Mouse (Mus musculus) hindbrain, embryonic 15.5 days (tissue): ENCODE results near the gene Zcchc8. TPM values are rescaled to one million over a fixed set of nuclear protein-coding genes. Genes with fewer than 3 reads are reported as not detected.

Experiments used
- ATAC-seq: fragments of 200-750 bp; cut with Nextera tagmentation; 2 replicates; pipeline ENCODE4 v1.8.0; 2017; ENCODE audit warnings: low read depth, moderate number of reproducible peaks, moderate TSS enrichment; ENCODE audit not compliant: low FRiP score
- H3K27ac ChIP-seq: fragments of 300-500 bp; sonication (generic); replicated peaks from 2 replicates; pipeline ENCODE4 v1.5.1; 2015; ENCODE audit warnings: mild to moderate bottlenecking, inconsistent platforms
- H3K27me3 ChIP-seq: fragments of 300-500 bp; sonication (generic); 2 replicates; pipeline ENCODE4 v1.6.1; 2015; ENCODE audit warnings: control low read depth, inconsistent platforms
- H3K36me3 ChIP-seq: fragments of 300-500 bp; sonication (generic); 2 replicates; pipeline ENCODE4 v1.6.1; 2015; ENCODE audit warnings: control low read depth, inconsistent platforms
- H3K4me1 ChIP-seq: fragments of 300-500 bp; sonication (generic); replicated peaks from 2 replicates; pipeline ENCODE4 v1.6.1; 2015; ENCODE audit warnings: control low read depth, inconsistent platforms
- H3K4me2 ChIP-seq: fragments of 300-500 bp; sonication (generic); 2 replicates; pipeline ENCODE4 v1.6.1; 2015; ENCODE audit warnings: moderate library complexity, mild to moderate bottlenecking, inconsistent platforms
- H3K4me3 ChIP-seq: fragments of 300-500 bp; sonication (generic); 2 replicates; pipeline ENCODE4 v1.5.1; 2015; ENCODE audit warnings: mild to moderate bottlenecking, inconsistent platforms
- H3K9ac ChIP-seq: fragments of 300-500 bp; sonication (generic); 2 replicates; pipeline ENCODE4 v1.6.1; 2015; ENCODE audit warnings: inconsistent platforms
- H3K9me3 ChIP-seq: fragments of 300-500 bp; sonication (generic); 2 replicates; pipeline ENCODE4 v1.6.1; 2016; ENCODE audit warnings: control low read depth, inconsistent platforms
- WGBS: fragments of 180-500 bp; shearing (Covaris S2); methylation state at CpG from one replicate; pipeline ENCODE4 v1.1.7; 2015; 5-methylcytosine and 5-hydroxymethylcytosine counted together
- polyA plus RNA-seq: library from polyadenylated mRNA; unstranded; fragments of >200 nt; fragmentation: Nextera tagmentation; extraction: Ambion mirVana; gene quantifications from 2 replicates; pipeline ENCODE4 v1.2.1, GENCODE M21; 2015

The Zcchc8 gene
- polyA plus RNA-seq, 1 experiment from 2014 or later, result 68.5 TPM

- Histone ChIP-seq H3K27me3 (no peaks in the 10 kb centered on the region), H3K4me2 (no peak overlapping the region), H3K36me3 (no peaks in the 10 kb centered on the region), H3K4me1 (peaks cover 32% of the 10 kb centered on the region), H3K9ac (no peak overlapping the region), H3K27ac (peak overlapping the region; percentile 20; the same call in 1 of the 2 replicates), H3K4me3 (no peak overlapping the region), H3K9me3 (no peaks in the 10 kb centered on the region)
- no peak for ATAC-seq
- WGBS, result 29% methylated on average over 5 of the region's 5 CpGs
These were observed 41.2 kb downstream of the Zcchc8 start for GRCm38 (mm10) chr5:123679546-123680263.

- H3K36me3 ChIP-seq, result no peaks in the 10 kb centered on the region
- H3K4me3 ChIP-seq, result no peak overlapping the region
- peaks cover 32% of the 10 kb centered on the region for H3K4me1 ChIP-seq
- no peak overlapping the region for H3K4me2 ChIP-seq
- WGBS, result 66% methylated on average over 3 of the region's 3 CpGs
- no peaks in the 10 kb centered on the region for H3K27me3 ChIP-seq
- no peak for ATAC-seq
- no peak overlapping the region for H3K27ac ChIP-seq
- no peaks in the 10 kb centered on the region for H3K9me3 ChIP-seq
- no peak overlapping the region for H3K9ac ChIP-seq
These were observed 41.8 kb downstream of the Zcchc8 start for GRCm38 (mm10) chr5:123679106-123679505.

- Histone ChIP-seq H3K9me3 (no peaks in the 10 kb centered on the region), H3K9ac (no peak overlapping the region), H3K36me3 (no peaks in the 10 kb centered on the region), H3K27ac (no peak overlapping the region), H3K27me3 (no peaks in the 10 kb centered on the region), H3K4me3 (no peak overlapping the region), H3K4me1 (peaks cover 19% of the 10 kb centered on the region), H3K4me2 (no peak overlapping the region)
- 87% methylated on average over 9 of the region's 9 CpGs for WGBS
- ATAC-seq, result no peak
These were observed 45.2 kb downstream of the Zcchc8 start for GRCm38 (mm10) chr5:123675717-123676116.

- peaks cover 18% of the 10 kb centered on the region for H3K4me1 ChIP-seq
- WGBS, result 41% methylated on average over 3 of the region's 3 CpGs
- no peak overlapping the region for H3K4me2 ChIP-seq
- no peak overlapping the region for H3K27ac ChIP-seq
- H3K36me3 ChIP-seq, result no peaks in the 10 kb centered on the region
- H3K9ac ChIP-seq, result no peak overlapping the region
- no peaks in the 10 kb centered on the region for H3K9me3 ChIP-seq
- H3K4me3 ChIP-seq, result no peak overlapping the region
- no peak for ATAC-seq
- no peaks in the 10 kb centered on the region for H3K27me3 ChIP-seq
These were observed 45.7 kb downstream of the Zcchc8 start for GRCm38 (mm10) chr5:123675221-123675620.

GRCm38 (mm10) chr5:123671473-123671820 lies 49.5 kb downstream of the Zcchc8 start:
- no peaks in the 10 kb centered on the region for H3K27me3 ChIP-seq
- no peaks in the 10 kb centered on the region for H3K9me3 ChIP-seq
- H3K9ac ChIP-seq, result no peak overlapping the region
- H3K27ac ChIP-seq, result no peak overlapping the region
- no peak for ATAC-seq
- WGBS, result 59% methylated on average over 3 of the region's 3 CpGs
- H3K36me3 ChIP-seq, result no peaks in the 10 kb centered on the region
- H3K4me3 ChIP-seq, result no peak overlapping the region
- peaks cover 11% of the 10 kb centered on the region for H3K4me1 ChIP-seq
- no peak overlapping the region for H3K4me2 ChIP-seq

GRCm38 (mm10) chr5:123670800-123671472 lies 50.0 kb downstream of the Zcchc8 start:
- Histone ChIP-seq H3K4me3 (no peak overlapping the region), H3K27ac (no peak overlapping the region), H3K36me3 (no peaks in the 10 kb centered on the region), H3K9ac (no peak overlapping the region), H3K27me3 (no peaks in the 10 kb centered on the region), H3K9me3 (no peaks in the 10 kb centered on the region), H3K4me2 (no peak overlapping the region), H3K4me1 (peaks cover 11% of the 10 kb centered on the region)
- ATAC-seq, result no peak
- WGBS, result 44% methylated on average over 14 of the region's 14 CpGs

GRCm38 (mm10) chr5:123669991-123670799 lies 50.7 kb downstream of the Zcchc8 start:
- Histone ChIP-seq H3K9ac (no peak overlapping the region), H3K4me1 (peaks cover 11% of the 10 kb centered on the region), H3K4me2 (no peak overlapping the region), H3K36me3 (no peaks in the 10 kb centered on the region), H3K4me3 (no peak overlapping the region), H3K27ac (no peak overlapping the region), H3K27me3 (no peaks in the 10 kb centered on the region), H3K9me3 (no peaks in the 10 kb centered on the region)
- no peak for ATAC-seq
- WGBS, result 75% methylated on average over 9 of the region's 9 CpGs

- no peaks in the 10 kb centered on the region for H3K9me3 ChIP-seq
- WGBS, result 89% methylated on average over 12 of the region's 12 CpGs
- H3K27ac ChIP-seq, result no peak overlapping the region
- H3K4me3 ChIP-seq, result no peak overlapping the region
- H3K4me2 ChIP-seq, result no peak overlapping the region
- no peaks in the 10 kb centered on the region for H3K36me3 ChIP-seq
- H3K27me3 ChIP-seq, result no peaks in the 10 kb centered on the region
- H3K9ac ChIP-seq, result no peak overlapping the region
- H3K4me1 ChIP-seq, result peaks cover 11% of the 10 kb centered on the region
- ATAC-seq, result no peak
These were observed 53.0 kb downstream of the Zcchc8 start for GRCm38 (mm10) chr5:123667915-123668314.

- WGBS, result 78% methylated on average over 7 of the region's 7 CpGs
- no peak for ATAC-seq
- no peak overlapping the region for H3K9ac ChIP-seq
These were observed 54.9 kb downstream of the Zcchc8 start for GRCm38 (mm10) chr5:123665956-123666355.

GRCm38 (mm10) chr5:123664329-123664728 lies 56.6 kb downstream of the Zcchc8 start:
- ATAC-seq, result no peak
- Histone ChIP-seq H3K9me3 (no peaks in the 10 kb centered on the region), H3K4me2 (no peak overlapping the region), H3K9ac (no peak overlapping the region), H3K4me3 (no peak overlapping the region), H3K27ac (no peak overlapping the region), H3K27me3 (no peaks in the 10 kb centered on the region), H3K36me3 (no peaks in the 10 kb centered on the region), H3K4me1 (0 out of 2 replicates have a peak, but pooled peaks cover 4% of the 10 kb centered on the region)
- 78% methylated on average over 7 of the region's 7 CpGs for WGBS

More at GRCm38 (mm10) chr5:123665956-123666355, 54.9 kb downstream of the Zcchc8 start:
- H3K27ac ChIP-seq, result no peak overlapping the region
- H3K9me3 ChIP-seq, result no peaks in the 10 kb centered on the region
- no peak overlapping the region for H3K4me2 ChIP-seq
- H3K27me3 ChIP-seq, result no peaks in the 10 kb centered on the region
- H3K4me1 ChIP-seq, result peaks cover 9% of the 10 kb centered on the region
- H3K4me3 ChIP-seq, result no peak overlapping the region
- no peaks in the 10 kb centered on the region for H3K36me3 ChIP-seq

GRCm38 (mm10) chr5:123662059-123662458 lies 58.8 kb downstream of the Zcchc8 start:
- H3K27me3 ChIP-seq, result no peaks in the 10 kb centered on the region
- H3K4me2 ChIP-seq, result no peak overlapping the region
- H3K27ac ChIP-seq, result 0 out of 2 replicates have a peak overlapping the region, but pooled peaks have one; percentile 11
- no peak overlapping the region for H3K9ac ChIP-seq
- WGBS, result 66% methylated on average over 9 of the region's 9 CpGs
- H3K4me3 ChIP-seq, result no peak overlapping the region
- H3K9me3 ChIP-seq, result no peaks in the 10 kb centered on the region
- H3K4me1 ChIP-seq, result 0 out of 2 replicates have a peak, but pooled peaks cover 6% of the 10 kb centered on the region
- no peak for ATAC-seq
- H3K36me3 ChIP-seq, result no peaks in the 10 kb centered on the region

GRCm38 (mm10) chr5:123661602-123662001 lies 59.3 kb downstream of the Zcchc8 start:
- Histone ChIP-seq H3K4me3 (no peak overlapping the region), H3K4me2 (no peak overlapping the region), H3K27me3 (no peaks in the 10 kb centered on the region), H3K36me3 (no peaks in the 10 kb centered on the region), H3K9ac (no peak overlapping the region), H3K4me1 (0 out of 2 replicates have a peak, but pooled peaks cover 6% of the 10 kb centered on the region), H3K9me3 (no peaks in the 10 kb centered on the region), H3K27ac (0 out of 2 replicates have a peak overlapping the region, but pooled peaks have one; percentile 11)
- 82% methylated on average over 3 of the region's 3 CpGs for WGBS
- no peak for ATAC-seq
